Mouse (Mus musculus) midbrain, postnatal 0 days (tissue): ENCODE measurements around the gene 1700056E22Rik. TPM values are rescaled to one million over a fixed set of nuclear protein-coding genes. Genes with fewer than 3 reads are reported as not detected.

ENCODE experiments used
- ATAC-seq: fragments of 200-750 bp; cut with Nextera tagmentation; 2 replicates; pipeline ENCODE4 v1.8.0; 2017; ENCODE audit warnings: moderate number of reproducible peaks, mild to moderate bottlenecking, moderate TSS enrichment, moderate library complexity; ENCODE audit not compliant: low FRiP score
- DNase-seq: peaks from one replicate; pipeline ENCODE4 v3.0.0-alpha.2; 2015; ENCODE audit warnings: low spot score
- H3K27ac ChIP-seq: fragments of 300-500 bp; sonication (generic); 2 replicates; pipeline ENCODE4 v1.5.1; 2014; ENCODE audit warnings: low read depth, mild to moderate bottlenecking, low read length, mixed read lengths
- H3K27me3 ChIP-seq: fragments of 300-500 bp; sonication (generic); 2 replicates; pipeline ENCODE4 v1.6.1; 2014; ENCODE audit warnings: low read length, control low read depth, mixed read lengths; ENCODE audit not compliant: insufficient read depth
- H3K36me3 ChIP-seq: fragments of 300-500 bp; sonication (generic); 2 replicates; pipeline ENCODE4 v1.6.1; 2014; ENCODE audit warnings: low read length, control low read depth, mixed read lengths; ENCODE audit not compliant: insufficient read depth
- H3K4me1 ChIP-seq: fragments of 300-500 bp; sonication (generic); 2 replicates; pipeline ENCODE4 v1.6.1; 2014; ENCODE audit warnings: mild to moderate bottlenecking, control low read depth, antibody characterized with exemption, low read length, mixed read lengths; ENCODE audit not compliant: insufficient read depth
- H3K4me2 ChIP-seq: fragments of 300-500 bp; sonication (generic); 2 replicates; pipeline ENCODE4 v1.6.1; 2014; ENCODE audit warnings: low read depth, mild to moderate bottlenecking, low read length, mixed read lengths; ENCODE audit not compliant: poor library complexity, severe bottlenecking
- H3K4me3 ChIP-seq: fragments of 300-500 bp; sonication (generic); 2 replicates; pipeline ENCODE4 v1.5.1; 2014; ENCODE audit warnings: low read depth, mild to moderate bottlenecking, low read length, moderate library complexity
- H3K9ac ChIP-seq: fragments of 300-500 bp; sonication (generic); replicated peaks from 2 replicates; pipeline ENCODE4 v1.6.1; 2014; ENCODE audit warnings: mild to moderate bottlenecking, low read length, moderate library complexity, mixed read lengths; ENCODE audit not compliant: poor library complexity, severe bottlenecking
- H3K9me3 ChIP-seq: fragments of 300-500 bp; sonication (generic); 2 replicates; pipeline ENCODE4 v1.6.1; 2016; ENCODE audit warnings: low read length, control low read depth
- CTCF ChIP-seq: IDR thresholded peaks from 2 replicates; pipeline ENCODE4 v1.5.1; 2016; ENCODE audit warnings: antibody characterized with exemption, mild to moderate bottlenecking
- WGBS: fragments of 180-500 bp; shearing (Covaris S2); extraction: QIAGEN DNeasy Blood & Tissue Kit; methylation state at CpG from one replicate; pipeline ENCODE4 v1.1.7; 2014; 5-methylcytosine and 5-hydroxymethylcytosine counted together
- polyA plus RNA-seq: library from polyadenylated mRNA; unstranded; fragments of >200 nt; fragmentation: Nextera tagmentation; extraction: Ambion mirVana; gene quantifications from 2 replicates; pipeline ENCODE4 v1.2.1, GENCODE M21; 2015
- total RNA-seq: library from RNA; depleted of rRNA; stranded (reverse); fragments of >200 nt; gene quantifications from 2 replicates; pipeline ENCODE4 v1.2.3, GENCODE M21; 2014

1700056E22Rik gene
- total and polyA plus RNA-seq, 2 experiments from 2014 or later = 1.1 to 1.2 TPM

- DNase-seq = no peak
- Histone ChIP-seq H3K27ac (no peak overlapping the region), H3K9me3 (no peaks in the 10 kb centered on the region), H3K27me3 (no peaks in the 10 kb centered on the region; the same call in 1 of the 2 replicates), H3K36me3 (no peaks in the 10 kb centered on the region), H3K4me2 (no peak overlapping the region), H3K4me1 (no peaks in the 10 kb centered on the region), H3K4me3 (no peak overlapping the region), H3K9ac (no peak overlapping the region)
- no peak for ATAC-seq
- 94% methylated on average over 6 of the region's 6 CpGs for WGBS
- no peak for TF ChIP-seq CTCF
These were observed 22.8 kb downstream of the 1700056E22Rik start for GRCm38 (mm10) chr1:184011311-184011710.

- Histone ChIP-seq H3K27me3 (no peaks in the 10 kb centered on the region; the same call in 1 of the 2 replicates), H3K9me3 (no peaks in the 10 kb centered on the region), H3K4me1 (no peaks in the 10 kb centered on the region), H3K27ac (no peak overlapping the region), H3K4me3 (no peak overlapping the region), H3K9ac (no peak overlapping the region), H3K36me3 (no peaks in the 10 kb centered on the region), H3K4me2 (no peak overlapping the region)
- no peak for DNase-seq
- no peak for TF ChIP-seq CTCF
- ATAC-seq = no peak
These were observed 28.0 kb downstream of the 1700056E22Rik start for GRCm38 (mm10) chr1:184006086-184006485.

GRCm38 (mm10) chr1:184005315-184006058 is 28.6 kb downstream of the 1700056E22Rik start:
- H3K4me3 ChIP-seq = no peak overlapping the region

GRCm38 (mm10) chr1:184004311-184004710 is 29.8 kb downstream of the 1700056E22Rik start:
- no peak overlapping the region for H3K9ac ChIP-seq
- H3K27me3 ChIP-seq = no peaks in the 10 kb centered on the region; the same call in 1 of the 2 replicates
- H3K4me1 ChIP-seq = no peaks in the 10 kb centered on the region
- no peak overlapping the region for H3K27ac ChIP-seq
- no peak overlapping the region for H3K4me2 ChIP-seq
- WGBS = 83% methylated on average over 2 of the region's 2 CpGs
- no peak for TF ChIP-seq CTCF
- H3K36me3 ChIP-seq = no peaks in the 10 kb centered on the region
- H3K9me3 ChIP-seq = no peaks in the 10 kb centered on the region
- H3K4me3 ChIP-seq = no peak overlapping the region
- DNase-seq = peak; percentile 12
- no peak for ATAC-seq

More at GRCm38 (mm10) chr1:184005315-184006058, 28.6 kb downstream of the 1700056E22Rik start:
- WGBS = 81% methylated on average over 6 of the region's 6 CpGs
- no peak overlapping the region for H3K4me2 ChIP-seq
- H3K27ac ChIP-seq = no peak overlapping the region
- no peak for ATAC-seq
- no peaks in the 10 kb centered on the region; the same call in 1 of the 2 replicates for H3K27me3 ChIP-seq
- no peak for DNase-seq
- TF ChIP-seq CTCF = no peak
- no peaks in the 10 kb centered on the region for H3K9me3 ChIP-seq
- H3K4me1 ChIP-seq = no peaks in the 10 kb centered on the region
- H3K9ac ChIP-seq = no peak overlapping the region
- no peaks in the 10 kb centered on the region for H3K36me3 ChIP-seq

GRCm38 (mm10) chr1:184002470-184002869 is 31.6 kb downstream of the 1700056E22Rik start:
- 68% methylated on average over 2 of the region's 2 CpGs for WGBS
- Histone ChIP-seq H3K27me3 (no peaks in the 10 kb centered on the region), H3K36me3 (no peaks in the 10 kb centered on the region), H3K4me2 (no peak overlapping the region), H3K9me3 (no peaks in the 10 kb centered on the region), H3K27ac (no peak overlapping the region), H3K4me1 (no peaks in the 10 kb centered on the region), H3K4me3 (no peak overlapping the region), H3K9ac (no peak overlapping the region)
- no peak for TF ChIP-seq CTCF
- ATAC-seq (no peak), DNase-seq (peak; percentile 45)

GRCm38 (mm10) chr1:183997207-183997606 is 36.9 kb downstream of the 1700056E22Rik start:
- Histone ChIP-seq H3K27ac (no peak overlapping the region), H3K36me3 (no peaks in the 10 kb centered on the region), H3K4me1 (no peaks in the 10 kb centered on the region), H3K9me3 (no peaks in the 10 kb centered on the region), H3K9ac (no peak overlapping the region), H3K4me3 (no peak overlapping the region), H3K4me2 (no peak overlapping the region), H3K27me3 (no peaks in the 10 kb centered on the region)
- DNase-seq (no peak), ATAC-seq (no peak)
- TF ChIP-seq CTCF = no peak
- 86% methylated on average over 2 of the region's 2 CpGs for WGBS
